Mouse (Mus musculus) forebrain, embryonic 13.5 days (tissue): ENCODE results near the gene Gm13277. TPM values are rescaled to one million over a fixed set of nuclear protein-coding genes. Genes with fewer than 3 reads are reported as not detected.
"Not testable (repeated sequence)": the region's sequence is repeated elsewhere in the genome, so short reads cannot be mapped to it uniquely, and the experiment has no call there.

Experiments
- ATAC-seq: fragments of 200-750 bp; cut with Nextera tagmentation; 2 replicates; pipeline ENCODE4 v1.8.0; 2017
- H3K27ac ChIP-seq: fragments of 300-500 bp; sonication (generic); 2 replicates; pipeline ENCODE4 v1.5.1; 2015; ENCODE audit warnings: inconsistent platforms, mild to moderate bottlenecking, moderate library complexity
- H3K27me3 ChIP-seq: fragments of 300-500 bp; sonication (generic); 2 replicates; pipeline ENCODE4 v1.6.1; 2015; ENCODE audit warnings: mild to moderate bottlenecking, inconsistent platforms
- H3K36me3 ChIP-seq: fragments of 300-500 bp; sonication (generic); 2 replicates; pipeline ENCODE4 v1.6.1; 2015; ENCODE audit warnings: mild to moderate bottlenecking, inconsistent platforms; ENCODE audit not compliant: poor library complexity, severe bottlenecking
- H3K4me1 ChIP-seq: fragments of 300-500 bp; sonication (generic); 2 replicates; pipeline ENCODE4 v1.6.1; 2015; ENCODE audit warnings: inconsistent platforms
- H3K4me2 ChIP-seq: fragments of 300-500 bp; sonication (generic); 2 replicates; pipeline ENCODE4 v1.6.1; 2015; ENCODE audit warnings: inconsistent platforms, mild to moderate bottlenecking, moderate library complexity
- H3K4me3 ChIP-seq: fragments of 300-500 bp; sonication (generic); 2 replicates; pipeline ENCODE4 v1.5.1; 2015; ENCODE audit warnings: mild to moderate bottlenecking, inconsistent platforms
- H3K9ac ChIP-seq: fragments of 300-500 bp; sonication (generic); 2 replicates; pipeline ENCODE4 v1.6.1; 2015; ENCODE audit warnings: mild to moderate bottlenecking, inconsistent platforms
- H3K9me3 ChIP-seq: fragments of 300-500 bp; sonication (generic); replicated peaks from 2 replicates; pipeline ENCODE4 v1.6.1; 2016; ENCODE audit warnings: inconsistent platforms
- WGBS: fragments of 180-500 bp; shearing (Covaris S2); methylation state at CpG from one replicate; pipeline ENCODE4 v1.1.7; 2015; 5-methylcytosine and 5-hydroxymethylcytosine counted together
- polyA plus RNA-seq: library from polyadenylated mRNA; unstranded; fragments of >200 nt; fragmentation: Nextera tagmentation; extraction: Ambion mirVana; gene quantifications from 2 replicates; pipeline ENCODE4 v1.2.1, GENCODE M21; 2015

Gene Gm13277
- polyA plus RNA-seq, 1 experiment from 2014 or later: not detected

- H3K27ac ChIP-seq, H3K4me3 ChIP-seq, H3K9ac ChIP-seq, H3K9me3 ChIP-seq, H3K4me1 ChIP-seq, H3K27me3 ChIP-seq, H3K4me2 ChIP-seq, ATAC-seq, H3K36me3 ChIP-seq: not testable (repeated sequence)
- 0% methylated on average over 13 of the region's 52 CpGs for WGBS
Measured at GRCm38 (mm10) chr4:88793936-88794675, 5.7 kb downstream of the Gm13277 start, which contains the start of gene Gm13275. TSS of gene Gm13275 (plus strand) at chr4:88794487.

GRCm38 (mm10) chr4:88797097-88797496 is 8.7 kb downstream of the Gm13277 start, which contains the start of gene Gm13279:
TSS of gene Gm13279 (plus strand) at chr4:88797397.
- H3K9me3 ChIP-seq, H3K4me2 ChIP-seq, H3K27ac ChIP-seq, H3K4me1 ChIP-seq, H3K36me3 ChIP-seq, H3K9ac ChIP-seq, H3K27me3 ChIP-seq, H3K4me3 ChIP-seq, ATAC-seq: not testable (repeated sequence)
- no CpG with 5 or more reads among the region's 28 CpGs for WGBS

- not testable (repeated sequence) for H3K4me2 ChIP-seq, H3K27me3 ChIP-seq, H3K4me1 ChIP-seq, H3K9me3 ChIP-seq, H3K9ac ChIP-seq, H3K36me3 ChIP-seq, ATAC-seq, H3K27ac ChIP-seq, H3K4me3 ChIP-seq
- WGBS: 18% methylated on average over 6 of the region's 7 CpGs
Measured at GRCm38 (mm10) chr4:88799365-88799764, 10.9 kb downstream of the Gm13277 start, which contains the start of gene Gm13285. TSS of gene Gm13285 (plus strand) at chr4:88799665.

- H3K9me3 ChIP-seq, H3K4me2 ChIP-seq, H3K27ac ChIP-seq, H3K4me1 ChIP-seq, H3K9ac ChIP-seq, ATAC-seq, H3K4me3 ChIP-seq, H3K36me3 ChIP-seq, H3K27me3 ChIP-seq: not testable (repeated sequence)
- no CpG with 5 or more reads among the region's 29 CpGs for WGBS
Measured at GRCm38 (mm10) chr4:88802954-88803353, 14.5 kb downstream of the Gm13277 start, which contains the start of gene Gm13287. TSS of gene Gm13287 (plus strand) at chr4:88803254.

- not testable (repeated sequence) for H3K27me3 ChIP-seq, H3K36me3 ChIP-seq, H3K27ac ChIP-seq, H3K4me1 ChIP-seq, H3K9ac ChIP-seq, ATAC-seq, H3K9me3 ChIP-seq
- WGBS: no CpG with 5 or more reads among the region's 8 CpGs
- H3K4me2 ChIP-seq: peak within 1 kb of the TSS; percentile 50
- H3K4me3 ChIP-seq: peak within 1 kb of the TSS; percentile 27
Measured at GRCm38 (mm10) chr4:88805231-88805630, 16.8 kb downstream of the Gm13277 start, which contains the start of gene Gm13288. TSS of gene Gm13288 (plus strand) at chr4:88805531.

GRCm38 (mm10) chr4:88805761-88806160 is 17.3 kb downstream of the Gm13277 start:
- 0% methylated on average over 16 of the region's 34 CpGs for WGBS
- ATAC-seq, H3K27ac ChIP-seq, H3K9ac ChIP-seq, H3K4me1 ChIP-seq, H3K36me3 ChIP-seq, H3K27me3 ChIP-seq, H3K9me3 ChIP-seq: not testable (repeated sequence)
- peak overlapping the region; percentile 27 for H3K4me3 ChIP-seq
- peak overlapping the region; percentile 50 for H3K4me2 ChIP-seq

- no peak within 1 kb of the TSS for H3K4me2 ChIP-seq
- H3K9me3 ChIP-seq: no peaks in the 10 kb centered on the region
- no peak within 1 kb of the TSS for H3K27ac ChIP-seq
- no peak for ATAC-seq
- H3K4me3 ChIP-seq: no peak within 1 kb of the TSS
- no peaks in the 10 kb centered on the region for H3K4me1 ChIP-seq
- peaks cover 3% of the 10 kb centered on the region; the same call in 1 of the 2 replicates for H3K27me3 ChIP-seq
- H3K9ac ChIP-seq: no peak within 1 kb of the TSS
- WGBS: 57% methylated on average over 3 of the region's 3 CpGs
- H3K36me3 ChIP-seq: no peaks in the 10 kb centered on the region
Measured at GRCm38 (mm10) chr4:88815928-88816327, 27.5 kb downstream of the Gm13277 start, which contains the start of gene Ifna7. TSS of gene Ifna7 (plus strand) at chr4:88816228.

- H3K4me1 ChIP-seq: no peaks in the 10 kb centered on the region
- H3K36me3 ChIP-seq: no peaks in the 10 kb centered on the region
- WGBS: 75% methylated on average over 1 of the region's 1 CpGs
- no peak within 1 kb of the TSS for H3K27ac ChIP-seq
- no peak for ATAC-seq
- H3K9ac ChIP-seq: no peak within 1 kb of the TSS
- no peak within 1 kb of the TSS for H3K4me2 ChIP-seq
- H3K9me3 ChIP-seq: no peaks in the 10 kb centered on the region
- no peak within 1 kb of the TSS for H3K4me3 ChIP-seq
- peaks cover 3% of the 10 kb centered on the region; the same call in 1 of the 2 replicates for H3K27me3 ChIP-seq
Measured at GRCm38 (mm10) chr4:88819659-88820058, 31.2 kb downstream of the Gm13277 start, which contains the start of gene Ifna11. TSS of gene Ifna11 (plus strand) at chr4:88819959.

- H3K4me1 ChIP-seq: no peaks in the 10 kb centered on the region
- no peak overlapping the region for H3K27ac ChIP-seq
- no peak for ATAC-seq
- H3K36me3 ChIP-seq: no peaks in the 10 kb centered on the region
- 26% methylated on average over 4 of the region's 4 CpGs for WGBS
- H3K4me2 ChIP-seq: no peak overlapping the region
- no peaks in the 10 kb centered on the region for H3K27me3 ChIP-seq
- no peak overlapping the region for H3K4me3 ChIP-seq
- H3K9me3 ChIP-seq: no peaks in the 10 kb centered on the region
- no peak overlapping the region for H3K9ac ChIP-seq
Measured at GRCm38 (mm10) chr4:88822995-88823394, 34.6 kb downstream of the Gm13277 start.

- not testable (repeated sequence) for H3K4me1 ChIP-seq, ATAC-seq
Measured at GRCm38 (mm10) chr4:88827116-88827515, 38.7 kb downstream of the Gm13277 start, which contains the start of gene Ifna6. TSS of gene Ifna6 (plus strand) at chr4:88827416.

GRCm38 (mm10) chr4:88830523-88830922 is 42.1 kb downstream of the Gm13277 start:
- no peak for ATAC-seq
- H3K4me2 ChIP-seq: no peak overlapping the region
- no peaks in the 10 kb centered on the region for H3K36me3 ChIP-seq
- 23% methylated on average over 4 of the region's 4 CpGs for WGBS
- no peak overlapping the region for H3K4me3 ChIP-seq
- no peaks in the 10 kb centered on the region for H3K9me3 ChIP-seq
- H3K4me1 ChIP-seq: no peaks in the 10 kb centered on the region
- no peaks in the 10 kb centered on the region for H3K27me3 ChIP-seq
- H3K27ac ChIP-seq: no peak overlapping the region
- H3K9ac ChIP-seq: no peak overlapping the region

More at GRCm38 (mm10) chr4:88827116-88827515, 38.7 kb downstream of the Gm13277 start, which contains the start of gene Ifna6:
- not testable (repeated sequence) for H3K9me3 ChIP-seq, H3K27ac ChIP-seq, H3K27me3 ChIP-seq, H3K9ac ChIP-seq, H3K4me3 ChIP-seq, H3K36me3 ChIP-seq, H3K4me2 ChIP-seq

- H3K9ac ChIP-seq, H3K4me2 ChIP-seq, ATAC-seq, H3K27me3 ChIP-seq, H3K27ac ChIP-seq, H3K4me1 ChIP-seq, H3K36me3 ChIP-seq, H3K9me3 ChIP-seq, H3K4me3 ChIP-seq: not testable (repeated sequence)
- WGBS: 81% methylated on average over 1 of the region's 1 CpGs
Measured at GRCm38 (mm10) chr4:88835225-88835624, 46.8 kb downstream of the Gm13277 start, which contains the start of gene Ifna5. TSS of gene Ifna5 (plus strand) at chr4:88835525.
